9 mouse cellular contexts compared by ENCODE assay signal in genomic region chr19:16529293-16529920, GRCm38 (mm10).
DNase-seq lines count a peak whose midpoint lies in the region; ATAC-seq and TF ChIP-seq lines count a peak whose summit lies in the region.
"Had no signal": no experiment of that assay in that cellular context is flagged by ENCODE, and none has a peak within 500 bp of the region (broad histone marks: within the 10 kb centered on the region; RNA-seq: fewer than 3 reads in every experiment).

No protein-coding gene starts in this region.

- H3K27ac ChIP-seq in forebrain, postnatal 0 days (ENCODE audit: low read depth, low read length), result no peak overlapping the region
- H3K27ac ChIP-seq in forebrain, embryonic 12.5 days, result no peak overlapping the region
- H3K27ac ChIP-seq in thymus, adult 2 months (ENCODE audit: control insufficient read depth, insufficient read depth, low read length), result no peak overlapping the region
- no peak overlapping the region for H3K27ac ChIP-seq in embryonic fibroblast, embryonic 13.5 days (ENCODE audit: insufficient read depth, low read length)
- no peak overlapping the region for H3K27ac ChIP-seq in midbrain, embryonic 10.5 days (replicated peaks)
- H3K27ac ChIP-seq: liver, embryonic 15.5 days had no signal

- no peak for TF ChIP-seq POLR2A in thymus, adult 2 months (IDR thresholded peaks at IDR 0.05; ENCODE audit: control insufficient read depth, extremely low read depth, insufficient read depth, low read length, poor library complexity)
- no peak for TF ChIP-seq POLR2A in embryonic fibroblast, embryonic 13.5 days (IDR thresholded peaks at IDR 0.05; ENCODE audit: low read depth, low read length)

- no peak overlapping the region for H3K4me3 ChIP-seq in forebrain, postnatal 0 days (ENCODE audit: low read depth, low read length)
- H3K4me3 ChIP-seq in forebrain, embryonic 12.5 days (replicated peaks), result no peak overlapping the region
- no peak overlapping the region for H3K4me3 ChIP-seq in thymus, adult 2 months (ENCODE audit: control insufficient read depth, insufficient read depth, low read length)
- no peak overlapping the region for H3K4me3 ChIP-seq in embryonic fibroblast, embryonic 13.5 days (ENCODE audit: insufficient read depth, low read length)
- no peak overlapping the region for H3K4me3 ChIP-seq in midbrain, embryonic 10.5 days
- H3K4me3 ChIP-seq: liver, embryonic 15.5 days had no signal

- no peak for DNase-seq in forebrain, postnatal 0 days
- DNase-seq in thymus, adult 2 months, result peak; percentile 27
- DNase-seq in thymus, adult 18-20 months, result no peak
- peak; percentile 44 to 63 for DNase-seq in lung, postnatal 4 days
- DNase-seq in frontal cortex, postnatal 10 days (ENCODE audit: low spot score in 2 of 2), result no peak
- no peak for DNase-seq in midbrain, embryonic 10.5 days (ENCODE audit: low spot score)

- no peaks in the 10 kb centered on the region for H3K36me3 ChIP-seq in forebrain, postnatal 0 days (ENCODE audit: insufficient read depth)
- no peaks in the 10 kb centered on the region for H3K36me3 ChIP-seq in forebrain, embryonic 12.5 days (replicated peaks)
- H3K36me3 ChIP-seq in thymus, adult 2 months (ENCODE audit: control insufficient read depth, insufficient read depth, low read length), result no peaks in the 10 kb centered on the region
- H3K36me3 ChIP-seq in midbrain, embryonic 10.5 days, result no peaks in the 10 kb centered on the region
- H3K36me3 ChIP-seq: liver, embryonic 15.5 days had no signal

- H3K4me1 ChIP-seq in forebrain, postnatal 0 days (ENCODE audit: insufficient read depth), result no peaks in the 10 kb centered on the region
- no peaks in the 10 kb centered on the region for H3K4me1 ChIP-seq in forebrain, embryonic 12.5 days
- no peaks in the 10 kb centered on the region for H3K4me1 ChIP-seq in thymus, adult 2 months (replicated peaks; ENCODE audit: control insufficient read depth, insufficient read depth, low read length)
- no peaks in the 10 kb centered on the region for H3K4me1 ChIP-seq in embryonic fibroblast, embryonic 13.5 days (ENCODE audit: control insufficient read depth, insufficient read depth, low read length)
- H3K4me1 ChIP-seq in midbrain, embryonic 10.5 days, result no peaks in the 10 kb centered on the region

- no peaks in the 10 kb centered on the region for H3K27me3 ChIP-seq in forebrain, postnatal 0 days (ENCODE audit: insufficient read depth, low read length)
- no peaks in the 10 kb centered on the region for H3K27me3 ChIP-seq in forebrain, embryonic 12.5 days
- no peaks in the 10 kb centered on the region for H3K27me3 ChIP-seq in thymus, adult 2 months (ENCODE audit: control insufficient read depth, insufficient read depth, low read length)
- H3K27me3 ChIP-seq in midbrain, embryonic 10.5 days (ENCODE audit: low read depth, poor library complexity, severe bottlenecking), result no peaks in the 10 kb centered on the region
- H3K27me3 ChIP-seq: liver, embryonic 15.5 days had no signal

- ATAC-seq in forebrain, postnatal 0 days, result no peak
- ATAC-seq in forebrain, embryonic 12.5 days (ENCODE audit: low FRiP score), result no peak

- no peak overlapping the region for H3K4me2 ChIP-seq in forebrain, postnatal 0 days (ENCODE audit: low read depth)
- no peak overlapping the region for H3K4me2 ChIP-seq in forebrain, embryonic 12.5 days
- H3K4me2 ChIP-seq: liver, embryonic 15.5 days had no signal

- no peak overlapping the region for H3K9ac ChIP-seq in forebrain, postnatal 0 days
- no peak overlapping the region for H3K9ac ChIP-seq in forebrain, embryonic 12.5 days
- H3K9ac ChIP-seq: liver, embryonic 15.5 days had no signal

- no peaks in the 10 kb centered on the region for H3K9me3 ChIP-seq in forebrain, postnatal 0 days (ENCODE audit: low read length)
- H3K9me3 ChIP-seq in forebrain, embryonic 12.5 days, result no peaks in the 10 kb centered on the region
- H3K9me3 ChIP-seq in midbrain, embryonic 10.5 days (replicated peaks), result no peaks in the 10 kb centered on the region
- H3K9me3 ChIP-seq: liver, embryonic 15.5 days had no signal

- peak; percentile 36; the same call in 1 of the 2 replicates for TF ChIP-seq CTCF in forebrain, postnatal 0 days (IDR thresholded peaks at IDR 0.05; ENCODE audit: low read depth)
- TF ChIP-seq CTCF in thymus, adult 2 months (IDR thresholded peaks at IDR 0.05; ENCODE audit: borderline replicate concordance, control insufficient read depth, extremely low read depth, insufficient read depth, low read length, poor library complexity), result no peak
- peak; percentile 79; the same call in 1 of the 2 replicates for TF ChIP-seq CTCF in embryonic fibroblast, embryonic 13.5 days (IDR thresholded peaks at IDR 0.05; ENCODE audit: borderline replicate concordance, insufficient read depth, low read length)

Comparison
In these comparisons a context has a peak if more than half of its experiments do, and no peak if none do; other contexts are left out.
1. DNase-seq: peak in thymus, adult 2 months (single experiment) and lung, postnatal 4 days (2 of 2); none in forebrain, postnatal 0 days (single experiment), thymus, adult 18-20 months (0 of 2), frontal cortex, postnatal 10 days (0 of 2) and midbrain, embryonic 10.5 days (single experiment).